Mouse (Mus musculus) left cerebral cortex, postnatal 36 days (tissue): ENCODE data around the gene Clint1. TPM values are rescaled to one million over a fixed set of nuclear protein-coding genes. Genes with fewer than 3 reads are reported as not detected.

Source experiments
- DNase-seq, 2 experiments: peaks; one replicate each; pipeline ENCODE4 v3.0.0; 2021 to 2022; ENCODE audit warnings: low spot score in 2 of 2, mixed read lengths in 1 of 2
- intact Hi-C: fragments of 180-260 bp; cut with DNase I; formaldehyde crosslinking; loops from one replicate; pipeline ENCODE4 v1.15.1; 2025
- microRNA-seq: library from miRNA; unstranded; fragments of <30 nt; microRNA quantifications from one replicate; pipeline ENCODE4 v1.2.0, GENCODE M21; 2022
- total RNA-seq, 2 experiments: library from RNA; stranded (reverse); gene quantifications; 2 replicates each; pipeline ENCODE4 v1.2.3; 2021

Gene Clint1
- total RNA-seq, 2 experiments from 2014 or later: 48.6 to 55.2 TPM

- intact Hi-C loops: no loop called here
- DNase-seq: no peak
Measured at GRCm38 (mm10) chr11:45960003-45960402, 108.2 kb downstream of the Clint1 start.

Small RNA genes lying within 50 kb of the gene (microRNA-seq; reads per million reads assigned to microRNA genes)
- not detected for gene Gm22751

Other genes starting within 250 kb of the Clint1 start
- 10 to 100 TPM; 23.8 to 25.4 TPM for gene Lsm11, start 92.9 kb downstream of the Clint1 start, total RNA-seq
- 10 to 100 TPM in 1 of 2 experiments, 1 to 10 TPM in 1; 10.0 to 12.4 TPM for gene Thg1l, start 103.4 kb downstream of the Clint1 start, total RNA-seq
- under 1 TPM in 1 of 2 experiments, not detected in 1; 0.10 TPM for gene Sox30, start 128.3 kb downstream of the Clint1 start, total RNA-seq
- 1 to 10 TPM; 2.6 to 6.4 TPM for gene Gm12166, start 200.3 kb downstream of the Clint1 start, total RNA-seq
- 10 to 100 TPM; 16.8 to 20.9 TPM for gene Adam19, start 203.9 kb downstream of the Clint1 start, total RNA-seq